Mouse (Mus musculus): Measurements from ENCODE around the gene Cep95.

- TF ChIP-seq CTCF (IDR thresholded peaks at IDR 0.05) (no peak), EP300 (IDR thresholded peaks at IDR 0.05) (no peak)
These were observed 36.9 kb upstream of the Cep95 start for GRCm38 (mm10) chr11:106752103-106752502.

Measured in lung, postnatal 0 days (tissue).